Mouse (Mus musculus) kidney, adult 2 months (tissue): Measurements from ENCODE around the gene Rhod. TPM values are rescaled to one million over a fixed set of nuclear protein-coding genes. Genes with fewer than 3 reads are reported as not detected.

Experiments
- DNase-seq: peaks from one replicate; pipeline ENCODE4 v3.0.0; 2021
- H3K27ac ChIP-seq: fragments of 200-500 bp; 2 replicates; pipeline ENCODE4 v1.5.1; 2012; ENCODE audit warnings: low read depth, low read length, control low read depth, inconsistent platforms; ENCODE audit not compliant: insufficient read depth
- H3K27me3 ChIP-seq: fragments of 200-500 bp; replicated peaks from 2 replicates; pipeline ENCODE4 v1.6.1; 2012; ENCODE audit warnings: mild to moderate bottlenecking, moderate library complexity, low read length, inconsistent platforms; ENCODE audit not compliant: control insufficient read depth, insufficient read depth
- H3K36me3 ChIP-seq: fragments of 200-500 bp; 2 replicates; pipeline ENCODE4 v1.6.1; 2012; ENCODE audit warnings: mild to moderate bottlenecking, moderate library complexity, low read length, inconsistent platforms; ENCODE audit not compliant: control insufficient read depth, insufficient read depth
- H3K4me1 ChIP-seq: fragments of 200-500 bp; 2 replicates; pipeline ENCODE4 v1.6.1; 2011; ENCODE audit warnings: low read length; ENCODE audit not compliant: control insufficient read depth, insufficient read depth
- H3K4me3 ChIP-seq: fragments of 200-500 bp; 2 replicates; pipeline ENCODE4 v1.5.1; 2011; ENCODE audit warnings: mild to moderate bottlenecking, low read depth, low read length, control low read depth; ENCODE audit not compliant: insufficient read depth
- CTCF ChIP-seq: fragments of 200-500 bp; conservative IDR thresholded peaks from 2 replicates; pipeline ENCODE4 v1.5.1; 2011; ENCODE audit warnings: low read depth, mild to moderate bottlenecking, control low read depth, low read length, moderate library complexity, mixed read lengths; ENCODE audit not compliant: insufficient read depth, insufficient read length
- POLR2A ChIP-seq: fragments of 200-500 bp; IDR thresholded peaks from one replicate; pipeline ENCODE4 v1.6.1; 2011; ENCODE audit warnings: low read depth, low read length, control low read depth
- WGBS: fragments of 180-500 bp; shearing (Covaris S2); methylation state at CpG from one replicate; pipeline ENCODE4 v1.1.7; 2018; 5-methylcytosine and 5-hydroxymethylcytosine counted together
- polyA plus RNA-seq: library from polyadenylated mRNA; depleted of rRNA; stranded (reverse); fragments of >200 nt; gene quantifications from 2 replicates; pipeline ENCODE4 v1.2.3, GENCODE M21; 2012

Gene Rhod
- polyA plus RNA-seq, 1 experiment: 35.1 TPM

GRCm38 (mm10) chr19:4425610-4426366 is 13.4 kb downstream of the Rhod start:
- 73% methylated on average over 19 of the region's 19 CpGs for WGBS
- no peaks in the 10 kb centered on the region for H3K4me1 ChIP-seq
- no peaks in the 10 kb centered on the region for H3K36me3 ChIP-seq
- H3K27ac ChIP-seq: no peak overlapping the region
- DNase-seq: peak; percentile 62
- H3K27me3 ChIP-seq: no peaks in the 10 kb centered on the region
- no peak overlapping the region for H3K4me3 ChIP-seq
- no peak for TF ChIP-seq POLR2A
- TF ChIP-seq CTCF: peak; percentile 62

- TF ChIP-seq CTCF (no peak), POLR2A (no peak)
- no peak overlapping the region for H3K4me3 ChIP-seq
- no peak for DNase-seq
- no peaks in the 10 kb centered on the region for H3K27me3 ChIP-seq
- H3K4me1 ChIP-seq: no peaks in the 10 kb centered on the region
- no peak overlapping the region for H3K27ac ChIP-seq
- H3K36me3 ChIP-seq: no peaks in the 10 kb centered on the region
- WGBS: 88% methylated on average over 3 of the region's 3 CpGs
Observed at GRCm38 (mm10) chr19:4423021-4423420, 16.2 kb downstream of the Rhod start.

GRCm38 (mm10) chr19:4422581-4422980 is 16.7 kb downstream of the Rhod start:
- TF ChIP-seq POLR2A: no peak
- no peak for TF ChIP-seq CTCF
- DNase-seq: peak; percentile 49
- H3K27me3 ChIP-seq: no peaks in the 10 kb centered on the region
- no peak overlapping the region for H3K4me3 ChIP-seq
- 90% methylated on average over 3 of the region's 3 CpGs for WGBS
- no peak overlapping the region for H3K27ac ChIP-seq
- H3K36me3 ChIP-seq: no peaks in the 10 kb centered on the region
- no peaks in the 10 kb centered on the region for H3K4me1 ChIP-seq

GRCm38 (mm10) chr19:4420153-4420910 is 18.9 kb downstream of the Rhod start:
- Histone ChIP-seq H3K27ac (no peak overlapping the region), H3K27me3 (no peaks in the 10 kb centered on the region), H3K36me3 (no peaks in the 10 kb centered on the region), H3K4me3 (no peak overlapping the region), H3K4me1 (no peaks in the 10 kb centered on the region)
- DNase-seq: peak; percentile 69
- no peak for TF ChIP-seq POLR2A
- TF ChIP-seq CTCF: no peak
- 64% methylated on average over 8 of the region's 8 CpGs for WGBS

GRCm38 (mm10) chr19:4419711-4420110 is 19.5 kb downstream of the Rhod start:
- TF ChIP-seq CTCF: no peak
- no peak for TF ChIP-seq POLR2A
- Histone ChIP-seq H3K36me3 (no peaks in the 10 kb centered on the region), H3K4me3 (no peak overlapping the region), H3K27me3 (no peaks in the 10 kb centered on the region), H3K4me1 (no peaks in the 10 kb centered on the region), H3K27ac (no peak overlapping the region)
- no peak for DNase-seq
- whole genome bisulfite sequencing: 90% methylated on average over 5 of the region's 5 CpGs

GRCm38 (mm10) chr19:4417713-4418112 is 21.5 kb downstream of the Rhod start:
- H3K4me3 ChIP-seq: no peak overlapping the region
- no peak for DNase-seq
- H3K4me1 ChIP-seq: no peaks in the 10 kb centered on the region
- no peaks in the 10 kb centered on the region for H3K27me3 ChIP-seq
- H3K36me3 ChIP-seq: no peaks in the 10 kb centered on the region
- TF ChIP-seq POLR2A (no peak), CTCF (no peak)
- H3K27ac ChIP-seq: no peak overlapping the region

- TF ChIP-seq POLR2A (no peak), CTCF (peak; percentile 97)
- no peaks in the 10 kb centered on the region for H3K27me3 ChIP-seq
- DNase-seq: peak; percentile 84
- no peak overlapping the region for H3K27ac ChIP-seq
- 0% methylated on average over 1 of the region's 1 CpGs for WGBS
- H3K4me3 ChIP-seq: no peak overlapping the region
- no peaks in the 10 kb centered on the region for H3K36me3 ChIP-seq
- H3K4me1 ChIP-seq: no peaks in the 10 kb centered on the region
Observed at GRCm38 (mm10) chr19:4417183-4417582, 22.0 kb downstream of the Rhod start.
